ENCODE assay signal across 14 mouse cellular contexts in genomic region chr8:78647000-78647656, GRCm38 (mm10).
DNase-seq lines count a peak whose midpoint lies in the region; ATAC-seq and TF ChIP-seq lines count a peak whose summit lies in the region.
"Had no signal": no experiment of that assay in that cellular context is flagged by ENCODE, and none has a peak within 500 bp of the region (broad histone marks: within the 10 kb centered on the region; RNA-seq: fewer than 3 reads in every experiment).

No protein-coding gene starts in this region.

- WGBS in lung, postnatal 0 days, result 27% methylated on average over 8 of the region's 8 CpGs
- 31% methylated on average over 8 of the region's 8 CpGs for WGBS in lung, adult 2 months

- ATAC-seq in lung, postnatal 0 days, result peak; percentile 51; the same call in 1 of the 2 replicates

- DNase-seq in gastrocnemius, adult 2 months, result peak; percentile 41
- DNase-seq in gastrocnemius, postnatal 25 days, result no peak
- peak; percentile 57 for DNase-seq in lung, postnatal 0 days (ENCODE audit: low spot score)
- DNase-seq in lung, adult 2 months, result no peak
- DNase-seq in layer of hippocampus, adult 2 months (ENCODE audit: low spot score in 2 of 2), result peak; percentile 39 to 51
- DNase-seq in telencephalon, adult 2 months (ENCODE audit: low read depth, low spot score), result peak; percentile 48
- DNase-seq in embryo, embryonic 10.5 days (ENCODE audit: low spot score), result no peak
- DNase-seq: cerebellum, adult 9-11 months; gastrocnemius, postnatal 36 days; kidney, adult 9 months; midbrain, embryonic 14.5 days; thymus, postnatal 36 days had no signal

- 0 out of 2 replicates have a peak, but pooled peaks cover 3% of the 10 kb centered on the region for H3K9me3 ChIP-seq in lung, postnatal 0 days (ENCODE audit: low read length)
- H3K9me3 ChIP-seq: hindbrain, embryonic 12.5 days had no signal

- H3K9ac ChIP-seq in lung, postnatal 0 days (replicated peaks; ENCODE audit: low read depth), result no peak overlapping the region
- H3K9ac ChIP-seq: hindbrain, embryonic 12.5 days had no signal

- H3K36me3 ChIP-seq in lung, postnatal 0 days (ENCODE audit: insufficient read depth, low read length), result no peaks in the 10 kb centered on the region
- H3K36me3 ChIP-seq: hindbrain, embryonic 12.5 days had no signal

- peak; percentile 33; the same call in 1 of the 2 replicates for TF ChIP-seq EP300 in lung, postnatal 0 days (IDR thresholded peaks at IDR 0.05)

- no peak for TF ChIP-seq CTCF in gastrocnemius, adult 2 months (IDR thresholded peaks at IDR 0.05)
- no peak for TF ChIP-seq CTCF in lung, postnatal 0 days (IDR thresholded peaks at IDR 0.05)
- no peak for TF ChIP-seq CTCF in lung, adult 2 months (IDR thresholded peaks at IDR 0.05; ENCODE audit: insufficient read depth, low read length)
- no peak for TF ChIP-seq CTCF in layer of hippocampus, adult 2 months (conservative IDR thresholded peaks at IDR 0.05)

- H3K27ac ChIP-seq in gastrocnemius, adult 2 months, result no peak overlapping the region
- H3K27ac ChIP-seq in lung, postnatal 0 days (ENCODE audit: low read length), result no peak overlapping the region
- H3K27ac ChIP-seq in layer of hippocampus, adult 2 months, result no peak overlapping the region
- H3K27ac ChIP-seq: hindbrain, embryonic 12.5 days had no signal

- no peak for TF ChIP-seq POLR2A in lung, adult 2 months (IDR thresholded peaks at IDR 0.05; ENCODE audit: borderline replicate concordance, extremely low read depth, low read depth, low read length)

- H3K4me2 ChIP-seq in lung, postnatal 0 days (replicated peaks; ENCODE audit: low read depth, low read length), result no peak overlapping the region
- H3K4me2 ChIP-seq: hindbrain, embryonic 12.5 days had no signal

- H3K27me3 ChIP-seq in lung, postnatal 0 days (replicated peaks; ENCODE audit: insufficient read depth, low read length), result no peaks in the 10 kb centered on the region
- H3K27me3 ChIP-seq: CH12.LX; hindbrain, embryonic 12.5 days had no signal

- intact Hi-C loops in gastrocnemius, adult 2 months (cut with DNase I), result loop anchor here (5.0 to 10.0 kb wide), 2 partner anchors 140 to 202 kb away; partner anchors contain the start of genes Rbmxl1 and Slc10a7

- H3K4me1 ChIP-seq in lung, postnatal 0 days (ENCODE audit: insufficient read depth, low read depth, low read length), result no peaks in the 10 kb centered on the region
- 0 out of 2 replicates have a peak, but pooled peaks cover 6% of the 10 kb centered on the region for H3K4me1 ChIP-seq in lung, adult 2 months (ENCODE audit: control insufficient read depth, insufficient read depth, low read length)
- H3K4me1 ChIP-seq: hindbrain, embryonic 12.5 days had no signal

- H3K4me3 ChIP-seq in gastrocnemius, adult 2 months, result 0 out of 2 replicates have a peak overlapping the region, but pooled peaks have one; percentile 9
- H3K4me3 ChIP-seq in lung, postnatal 0 days (ENCODE audit: low read depth, low read length), result no peak overlapping the region
- no peak overlapping the region for H3K4me3 ChIP-seq in lung, adult 2 months (replicated peaks; ENCODE audit: extremely low read depth, low read depth, low read length)
- H3K4me3 ChIP-seq in layer of hippocampus, adult 2 months, result no peak overlapping the region
- H3K4me3 ChIP-seq: hindbrain, embryonic 12.5 days had no signal

Comparison
In these comparisons a context has a peak if more than half of its experiments do, and no peak if none do; other contexts are left out.
1. DNase-seq: peak in gastrocnemius, adult 2 months (single experiment), lung, postnatal 0 days (single experiment), layer of hippocampus, adult 2 months (2 of 2) and telencephalon, adult 2 months (single experiment); none in gastrocnemius, postnatal 25 days (single experiment), lung, adult 2 months (single experiment) and embryo, embryonic 10.5 days (single experiment).